Mouse (Mus musculus): ENCODE data around the gene Exosc5. TPM values are rescaled to one million over a fixed set of nuclear protein-coding genes. Genes with fewer than 3 reads are reported as not detected.

The Exosc5 gene
- polyA plus RNA-seq, 1 experiment from 2014 or later: 63.8 TPM

- Histone ChIP-seq H3K4me3 (ENCODE audit: low read depth, low read length) (no peak overlapping the region), H3K4me2 (replicated peaks; ENCODE audit: low read depth) (no peak overlapping the region), H3K4me1 (replicated peaks; ENCODE audit: control insufficient read depth, insufficient read depth) (no peaks in the 10 kb centered on the region), H3K9ac (ENCODE audit: low read length) (no peak overlapping the region), H3K27ac (replicated peaks) (no peak overlapping the region), H3K9me3 (ENCODE audit: control insufficient read depth, low read length) (no peaks in the 10 kb centered on the region), H3K36me3 (ENCODE audit: control insufficient read depth, insufficient read depth, low read length) (no peaks in the 10 kb centered on the region), H3K27me3 (ENCODE audit: control insufficient read depth, insufficient read depth, low read length) (no peaks in the 10 kb centered on the region)
- WGBS: 73% methylated on average over 10 of the region's 10 CpGs
- no peak for TF ChIP-seq CTCF (IDR thresholded peaks at IDR 0.05; ENCODE audit: low read depth)
- TF ChIP-seq EP300 (optimal IDR thresholded peaks at IDR 0.05): no peak
- DNase-seq (ENCODE audit: low spot score): no peak
- ATAC-seq (ENCODE audit: low FRiP score, low TSS enrichment): no peak
Observed at GRCm38 (mm10) chr7:25644136-25644535, 14.8 kb upstream of the Exosc5 start.

- H3K9me3 ChIP-seq (ENCODE audit: control insufficient read depth, low read length): no peaks in the 10 kb centered on the region
- TF ChIP-seq CTCF (IDR thresholded peaks at IDR 0.05; ENCODE audit: low read depth): no peak
- no peak for TF ChIP-seq EP300 (optimal IDR thresholded peaks at IDR 0.05)
- H3K4me2 ChIP-seq (replicated peaks; ENCODE audit: low read depth): no peak overlapping the region
- no peak overlapping the region for H3K27ac ChIP-seq (replicated peaks)
- WGBS: 78% methylated on average over 4 of the region's 4 CpGs
- ATAC-seq (ENCODE audit: low FRiP score, low TSS enrichment): no peak
- no peak overlapping the region for H3K9ac ChIP-seq (ENCODE audit: low read length)
- no peaks in the 10 kb centered on the region for H3K4me1 ChIP-seq (replicated peaks; ENCODE audit: control insufficient read depth, insufficient read depth)
- no peak for DNase-seq (ENCODE audit: low spot score)
- H3K4me3 ChIP-seq (ENCODE audit: low read depth, low read length): no peak overlapping the region
- no peaks in the 10 kb centered on the region for H3K36me3 ChIP-seq (ENCODE audit: control insufficient read depth, insufficient read depth, low read length)
- no peaks in the 10 kb centered on the region for H3K27me3 ChIP-seq (ENCODE audit: control insufficient read depth, insufficient read depth, low read length)
Observed at GRCm38 (mm10) chr7:25644631-25645030, 14.3 kb upstream of the Exosc5 start.

GRCm38 (mm10) chr7:25645074-25645473 is 13.9 kb upstream of the Exosc5 start:
- Histone ChIP-seq H3K9ac (ENCODE audit: low read length) (no peak overlapping the region), H3K4me1 (replicated peaks; ENCODE audit: control insufficient read depth, insufficient read depth) (no peaks in the 10 kb centered on the region)

DNA sequence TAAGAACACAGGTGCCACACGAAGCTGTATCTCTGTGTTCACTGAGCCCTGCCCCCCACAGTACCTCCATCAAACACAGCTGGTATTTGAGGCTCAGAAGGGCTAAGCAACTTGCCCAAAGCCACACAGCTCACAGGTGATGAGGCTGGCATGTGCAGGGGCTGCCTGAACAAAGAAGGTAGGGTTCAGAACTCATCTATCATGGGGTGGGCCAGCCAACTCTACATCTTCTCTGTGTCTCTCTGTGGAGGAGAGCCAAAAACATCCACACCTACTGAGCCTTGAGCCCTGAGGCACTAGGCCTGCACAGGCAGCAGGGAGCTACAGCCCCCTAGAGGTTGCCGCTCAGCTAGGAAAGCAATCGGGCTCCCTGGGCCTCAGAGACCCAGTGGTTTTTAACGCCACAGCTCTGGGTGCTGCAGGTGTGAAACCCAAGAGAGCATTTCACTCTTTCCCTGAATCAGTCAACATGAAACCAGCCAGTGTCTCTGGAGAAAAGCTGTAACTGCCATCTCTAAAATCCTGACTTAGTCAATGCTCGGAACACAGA is 11.3 kb upstream of the Exosc5 start:
- 49% methylated on average over 5 of the region's 5 CpGs for WGBS
- ATAC-seq (ENCODE audit: low FRiP score, low TSS enrichment): no peak
- Histone ChIP-seq H3K9me3 (ENCODE audit: control insufficient read depth, low read length) (no peaks in the 10 kb centered on the region), H3K27ac (replicated peaks) (no peak overlapping the region), H3K4me1 (replicated peaks; ENCODE audit: control insufficient read depth, insufficient read depth) (no peaks in the 10 kb centered on the region), H3K9ac (ENCODE audit: low read length) (no peak overlapping the region), H3K27me3 (ENCODE audit: control insufficient read depth, insufficient read depth, low read length) (no peaks in the 10 kb centered on the region), H3K4me3 (ENCODE audit: low read depth, low read length) (no peak overlapping the region), H3K36me3 (ENCODE audit: control insufficient read depth, insufficient read depth, low read length) (no peaks in the 10 kb centered on the region), H3K4me2 (replicated peaks; ENCODE audit: low read depth) (no peak overlapping the region)
- no peak for DNase-seq (ENCODE audit: low spot score)
- TF ChIP-seq EP300 (optimal IDR thresholded peaks at IDR 0.05) (no peak), CTCF (IDR thresholded peaks at IDR 0.05; ENCODE audit: low read depth) (peak; percentile 53)

More at GRCm38 (mm10) chr7:25645074-25645473, 13.9 kb upstream of the Exosc5 start:
- Histone ChIP-seq H3K27ac (replicated peaks) (no peak overlapping the region), H3K9me3 (ENCODE audit: control insufficient read depth, low read length) (no peaks in the 10 kb centered on the region), H3K27me3 (ENCODE audit: control insufficient read depth, insufficient read depth, low read length) (no peaks in the 10 kb centered on the region), H3K4me3 (ENCODE audit: low read depth, low read length) (no peak overlapping the region), H3K4me2 (replicated peaks; ENCODE audit: low read depth) (no peak overlapping the region), H3K36me3 (ENCODE audit: control insufficient read depth, insufficient read depth, low read length) (no peaks in the 10 kb centered on the region)
- DNase-seq (ENCODE audit: low spot score): no peak
- TF ChIP-seq EP300 (optimal IDR thresholded peaks at IDR 0.05) (no peak), CTCF (IDR thresholded peaks at IDR 0.05; ENCODE audit: low read depth) (no peak)
- no peak for ATAC-seq (ENCODE audit: low FRiP score, low TSS enrichment)
- 52% methylated on average over 14 of the region's 14 CpGs for WGBS

GRCm38 (mm10) chr7:25649839-25650238 is 9.1 kb upstream of the Exosc5 start:
- no peak overlapping the region for H3K4me3 ChIP-seq (ENCODE audit: low read depth, low read length)
- no peak overlapping the region for H3K4me2 ChIP-seq (replicated peaks; ENCODE audit: low read depth)
- H3K27me3 ChIP-seq (ENCODE audit: control insufficient read depth, insufficient read depth, low read length): no peaks in the 10 kb centered on the region
- no peak for ATAC-seq (ENCODE audit: low FRiP score, low TSS enrichment)
- H3K4me1 ChIP-seq (replicated peaks; ENCODE audit: control insufficient read depth, insufficient read depth): no peaks in the 10 kb centered on the region
- no peak for DNase-seq (ENCODE audit: low spot score)
- H3K36me3 ChIP-seq (ENCODE audit: control insufficient read depth, insufficient read depth, low read length): no peaks in the 10 kb centered on the region
- H3K9ac ChIP-seq (ENCODE audit: low read length): no peak overlapping the region; the same call in 1 of the 2 replicates
- WGBS: 64% methylated on average over 5 of the region's 5 CpGs
- TF ChIP-seq EP300 (optimal IDR thresholded peaks at IDR 0.05) (no peak), CTCF (IDR thresholded peaks at IDR 0.05; ENCODE audit: low read depth) (no peak)
- no peak overlapping the region for H3K27ac ChIP-seq (replicated peaks)
- H3K9me3 ChIP-seq (ENCODE audit: control insufficient read depth, low read length): no peaks in the 10 kb centered on the region

- DNase-seq (ENCODE audit: low spot score): no peak
- no peaks in the 10 kb centered on the region for H3K4me1 ChIP-seq (replicated peaks; ENCODE audit: control insufficient read depth, insufficient read depth)
- no peak; the same call in 1 of the 2 replicates for TF ChIP-seq CTCF (IDR thresholded peaks at IDR 0.05; ENCODE audit: low read depth)
- TF ChIP-seq EP300 (optimal IDR thresholded peaks at IDR 0.05): no peak
- H3K4me3 ChIP-seq (ENCODE audit: low read depth, low read length): no peak overlapping the region
- H3K36me3 ChIP-seq (ENCODE audit: control insufficient read depth, insufficient read depth, low read length): no peaks in the 10 kb centered on the region
- H3K27ac ChIP-seq (replicated peaks): no peak overlapping the region
- H3K9ac ChIP-seq (ENCODE audit: low read length): no peak overlapping the region
- WGBS: 88% methylated on average over 8 of the region's 8 CpGs
- no peaks in the 10 kb centered on the region for H3K9me3 ChIP-seq (ENCODE audit: control insufficient read depth, low read length)
- no peak overlapping the region for H3K4me2 ChIP-seq (replicated peaks; ENCODE audit: low read depth)
- ATAC-seq (ENCODE audit: low FRiP score, low TSS enrichment): no peak
- H3K27me3 ChIP-seq (ENCODE audit: control insufficient read depth, insufficient read depth, low read length): no peaks in the 10 kb centered on the region
Observed at GRCm38 (mm10) chr7:25651281-25651680, 7.7 kb upstream of the Exosc5 start.
